Mouse (Mus musculus) forebrain, embryonic 14.5 days (tissue): ENCODE data around the gene Als2cl. TPM values are rescaled to one million over a fixed set of nuclear protein-coding genes. Genes with fewer than 3 reads are reported as not detected.

ENCODE experiments used
- microRNA-seq: library from miRNA; unstranded; fragments of <30 nt; microRNA quantifications from one replicate; pipeline ENCODE4, GENCODE M21; 2016
- polyA plus RNA-seq: library from polyadenylated mRNA; unstranded; fragments of >200 nt; fragmentation: Nextera tagmentation; extraction: Ambion mirVana; gene quantifications from 2 replicates; pipeline ENCODE4 v1.2.1, GENCODE M21; 2014

Gene Als2cl
- polyA plus RNA-seq, 1 experiment from 2014 or later, result 0.62 TPM

Small RNA genes lying within 50 kb of the gene (microRNA-seq; reads per million reads assigned to microRNA genes)
- gene Gm24269, result not detected

Other genes starting within 250 kb of the Als2cl start
- gene Nbeal2, start 225.7 kb upstream of the Als2cl start, polyA plus RNA-seq, result 0.86 and 2.7 TPM in 2 replicates
- 119 and 120 TPM in 2 replicates for gene Ccdc12, start 223.4 kb upstream of the Als2cl start, polyA plus RNA-seq
- gene Myl3, start 138.0 kb upstream of the Als2cl start, polyA plus RNA-seq, result 0.33 TPM in 1 of 2 replicates, not detected in the other
- 4.0 and 4.7 TPM in 2 replicates for gene Pth1r, start 132.7 kb upstream of the Als2cl start, polyA plus RNA-seq
- gene Prss42, start 81.7 kb upstream of the Als2cl start, polyA plus RNA-seq, result not detected in 2 replicates
- gene Prss44, start 65.9 kb upstream of the Als2cl start, polyA plus RNA-seq, result not detected in 2 replicates
- not detected in 2 replicates for gene Prss43, start 53.2 kb upstream of the Als2cl start, polyA plus RNA-seq
- 0.38 TPM in 1 of 2 replicates, not detected in the other for gene Prss45, start 45.3 kb upstream of the Als2cl start, polyA plus RNA-seq
- gene Prss46, start 35.4 kb upstream of the Als2cl start, polyA plus RNA-seq, result not detected in 2 replicates
- gene Prss50, start 21.9 kb upstream of the Als2cl start, polyA plus RNA-seq, result not detected in 2 replicates
- gene Tmie, start 243 bp downstream of the Als2cl start, polyA plus RNA-seq, result 0.30 and 0.40 TPM in 2 replicates
- gene Fam240a, start 37.0 kb downstream of the Als2cl start, polyA plus RNA-seq, result not detected in 2 replicates
- gene Tdgf1, start 66.3 kb downstream of the Als2cl start, polyA plus RNA-seq, result not detected in 2 replicates
- 0.33 and 0.37 TPM in 2 replicates for gene Lrrc2, start 71.7 kb downstream of the Als2cl start, polyA plus RNA-seq
- gene Rtp3, start 110.7 kb downstream of the Als2cl start, polyA plus RNA-seq, result not detected in 2 replicates
- 0.42 and 0.90 TPM in 2 replicates for gene Ltf, start 139.4 kb downstream of the Als2cl start, polyA plus RNA-seq
- gene Ccrl2, start 177.6 kb downstream of the Als2cl start, polyA plus RNA-seq, result 1.3 and 1.4 TPM in 2 replicates
- 41.9 and 45.2 TPM in 2 replicates for gene Lrrfip2, start 237.7 kb downstream of the Als2cl start, polyA plus RNA-seq